Mouse (Mus musculus) limb, embryonic 14.5 days (tissue): ENCODE data around the gene Tmem51. TPM values are rescaled to one million over a fixed set of nuclear protein-coding genes. Genes with fewer than 3 reads are reported as not detected.
A peak's percentile ranks its signal among the peaks of the same experiment; 100 is the strongest.

ENCODE experiments used
- ATAC-seq: fragments of 200-750 bp; cut with Nextera tagmentation; 2 replicates; pipeline ENCODE4 v1.8.0; 2017; ENCODE audit warnings: low read depth, moderate number of reproducible peaks, moderate TSS enrichment; ENCODE audit not compliant: low FRiP score
- DNase-seq: peaks from one replicate; pipeline ENCODE4 v3.0.0-alpha.2; 2015; ENCODE audit warnings: low spot score
- H3K27ac ChIP-seq: fragments of 300-500 bp; sonication (generic); replicated peaks from 2 replicates; pipeline ENCODE4 v1.5.1; 2014; ENCODE audit warnings: low read depth, mild to moderate bottlenecking, low read length, moderate library complexity, mixed read lengths
- H3K27me3 ChIP-seq: fragments of 300-500 bp; sonication (generic); 2 replicates; pipeline ENCODE4 v1.6.1; 2014; ENCODE audit warnings: low read length, mixed read lengths; ENCODE audit not compliant: control insufficient read depth, insufficient read depth
- H3K36me3 ChIP-seq: fragments of 300-500 bp; sonication (generic); 2 replicates; pipeline ENCODE4 v1.6.1; 2014; ENCODE audit warnings: mild to moderate bottlenecking, low read length, moderate library complexity, mixed read lengths; ENCODE audit not compliant: control insufficient read depth, insufficient read depth
- H3K4me1 ChIP-seq: fragments of 300-500 bp; sonication (generic); 2 replicates; pipeline ENCODE4 v1.6.1; 2014; ENCODE audit warnings: antibody characterized with exemption, low read length, mixed read lengths; ENCODE audit not compliant: control insufficient read depth, insufficient read depth
- H3K4me2 ChIP-seq: fragments of 300-500 bp; sonication (generic); replicated peaks from 2 replicates; pipeline ENCODE4 v1.6.1; 2014; ENCODE audit warnings: low read depth, mild to moderate bottlenecking, low read length, moderate library complexity; ENCODE audit not compliant: severe bottlenecking
- H3K4me3 ChIP-seq: fragments of 300-500 bp; sonication (generic); replicated peaks from 2 replicates; pipeline ENCODE4 v1.5.1; 2014; ENCODE audit warnings: low read length
- H3K9ac ChIP-seq: fragments of 300-500 bp; sonication (generic); 2 replicates; pipeline ENCODE4 v1.6.1; 2014; ENCODE audit warnings: mild to moderate bottlenecking, low read depth, low read length, moderate library complexity; ENCODE audit not compliant: severe bottlenecking
- H3K9me3 ChIP-seq: fragments of 300-500 bp; sonication (generic); 2 replicates; pipeline ENCODE4 v1.6.1; 2016; ENCODE audit warnings: low read length; ENCODE audit not compliant: control insufficient read depth
- POLR2A ChIP-seq: fragments of 200-500 bp; IDR thresholded peaks from 2 replicates; pipeline ENCODE4 v1.8.0; 2012; ENCODE audit warnings: inconsistent platforms, mild to moderate bottlenecking, moderate library complexity, borderline replicate concordance; ENCODE audit not compliant: insufficient read depth, insufficient read length; ENCODE audit errors: extremely low read depth
- WGBS: fragments of 180-500 bp; shearing (Covaris S2); extraction: QIAGEN DNeasy Blood & Tissue Kit; methylation state at CpG from one replicate; pipeline ENCODE4 v1.1.7; 2014; 5-methylcytosine and 5-hydroxymethylcytosine counted together
- polyA plus RNA-seq, 2 experiments: library from polyadenylated mRNA; depleted of rRNA in 1 of 2; stranded (reverse) in 1 of 2; unstranded in 1 of 2; fragments of >200 nt; fragmentation: Nextera tagmentation in 1 of 2; extraction: Ambion mirVana in 1 of 2; gene quantifications; 2 replicates each; pipeline versions ENCODE4 v1.2.1 to v1.2.3; 2012 to 2014

Gene Tmem51
- polyA plus RNA-seq, 2 experiments: 12.0 to 19.2 TPM

GRCm38 (mm10) chr4:142082703-142083102, 1.4 kb downstream of the Tmem51 start:
- TF ChIP-seq POLR2A: no peak
- 82% methylated on average over 4 of the region's 4 CpGs for WGBS
- Histone ChIP-seq H3K36me3 (no peaks in the 10 kb centered on the region), H3K27ac (no peak overlapping the region), H3K9ac (no peak overlapping the region), H3K4me2 (peak overlapping the region; percentile 93; the same call in 1 of the 2 replicates), H3K4me3 (no peak overlapping the region), H3K4me1 (peaks cover 40% of the 10 kb centered on the region), H3K27me3 (no peaks in the 10 kb centered on the region), H3K9me3 (no peaks in the 10 kb centered on the region)
- no peak for DNase-seq
- no peak for ATAC-seq

GRCm38 (mm10) chr4:142081631-142082283, 2.3 kb downstream of the Tmem51 start:
- ATAC-seq (no peak), DNase-seq (peak; percentile 20)
- Histone ChIP-seq H3K27ac (no peak overlapping the region), H3K4me2 (peak overlapping the region; percentile 15), H3K9ac (no peak overlapping the region), H3K4me3 (no peak overlapping the region), H3K27me3 (no peaks in the 10 kb centered on the region), H3K4me1 (peaks cover 46% of the 10 kb centered on the region), H3K9me3 (no peaks in the 10 kb centered on the region), H3K36me3 (no peaks in the 10 kb centered on the region)
- no peak for TF ChIP-seq POLR2A
- 36% methylated on average over 13 of the region's 13 CpGs for WGBS

- Histone ChIP-seq H3K36me3 (no peaks in the 10 kb centered on the region), H3K27me3 (no peaks in the 10 kb centered on the region), H3K4me2 (peak overlapping the region; percentile 15), H3K9me3 (no peaks in the 10 kb centered on the region), H3K4me1 (peaks cover 46% of the 10 kb centered on the region), H3K4me3 (no peak overlapping the region), H3K27ac (no peak overlapping the region), H3K9ac (no peak overlapping the region)
- DNase-seq (peak; percentile 69), ATAC-seq (peak; percentile 32)
- 28% methylated on average over 15 of the region's 18 CpGs for WGBS
- no peak for TF ChIP-seq POLR2A
These were observed 3.0 kb downstream of the Tmem51 start for GRCm38 (mm10) chr4:142080901-142081630.

GRCm38 (mm10) chr4:142080487-142080767, 3.7 kb downstream of the Tmem51 start:
- ATAC-seq (no peak), DNase-seq (no peak)
- Histone ChIP-seq H3K27me3 (no peaks in the 10 kb centered on the region), H3K36me3 (no peaks in the 10 kb centered on the region), H3K9ac (no peak overlapping the region), H3K4me2 (no peak overlapping the region), H3K4me3 (no peak overlapping the region), H3K9me3 (no peaks in the 10 kb centered on the region), H3K27ac (no peak overlapping the region), H3K4me1 (peaks cover 46% of the 10 kb centered on the region)
- WGBS: 67% methylated on average over 4 of the region's 4 CpGs
- TF ChIP-seq POLR2A: no peak

GRCm38 (mm10) chr4:142079629-142080486, 4.2 kb downstream of the Tmem51 start:
- Histone ChIP-seq H3K4me3 (no peak overlapping the region), H3K36me3 (no peaks in the 10 kb centered on the region), H3K27ac (no peak overlapping the region), H3K4me2 (no peak overlapping the region), H3K4me1 (peaks cover 41% of the 10 kb centered on the region), H3K9ac (no peak overlapping the region), H3K27me3 (no peaks in the 10 kb centered on the region), H3K9me3 (no peaks in the 10 kb centered on the region)
- no peak for TF ChIP-seq POLR2A
- DNase-seq (no peak), ATAC-seq (no peak)
- WGBS: 70% methylated on average over 14 of the region's 14 CpGs
